Mouse (Mus musculus): ENCODE measurements around the gene Gm28035.

DNA sequence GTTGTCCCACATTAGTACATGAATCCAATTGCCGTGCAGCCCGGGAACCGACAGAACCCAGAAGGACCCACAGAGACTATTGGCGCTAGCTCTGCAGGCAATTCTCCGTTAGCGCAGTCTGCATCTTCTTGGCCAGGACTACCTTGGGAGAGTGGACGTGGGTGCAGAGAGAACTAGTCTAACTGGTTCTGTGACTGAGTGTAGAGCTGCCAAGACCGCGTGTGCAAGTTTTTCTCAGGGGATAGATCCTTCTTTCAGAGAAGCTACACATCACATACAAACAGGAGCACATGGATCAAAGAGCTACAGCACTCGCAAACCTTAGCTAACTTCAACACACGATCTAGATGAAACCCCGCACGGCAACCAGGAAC is 35.1 kb upstream of the Gm28035 start:
- TF ChIP-seq POLR2A (IDR thresholded peaks at IDR 0.05; ENCODE audit: insufficient read length, low read depth) (no peak), USF1 (IDR thresholded peaks at IDR 0.05; ENCODE audit: low read depth) (no peak), MAX (IDR thresholded peaks at IDR 0.05; ENCODE audit: low read depth) (no peak), TCF12 (IDR thresholded peaks at IDR 0.05; ENCODE audit: insufficient read depth, poor library complexity, severe bottlenecking) (no peak), E2F4 (IDR thresholded peaks at IDR 0.05; ENCODE audit: insufficient read depth) (no peak), MYOD1 (IDR thresholded peaks at IDR 0.05; ENCODE audit: control insufficient read depth in 1 of 3, insufficient read length in 2 of 3, low read depth in 2 of 3) (no peak), POLR2AphosphoS2 (IDR thresholded peaks at IDR 0.05; ENCODE audit: insufficient read length, low read depth) (no peak), CEBPB (IDR thresholded peaks at IDR 0.05; ENCODE audit: insufficient read depth, poor library complexity, severe bottlenecking) (no peak)
